Mouse (Mus musculus) small intestine, adult 2 months (tissue): ENCODE data around the gene St6gal1.

Source experiments
- CTCF ChIP-seq: fragments of 200-500 bp; IDR thresholded peaks from 2 replicates; pipeline ENCODE4 v1.5.1; 2012; ENCODE audit warnings: low read depth, mild to moderate bottlenecking, control low read depth, inconsistent platforms, low read length, moderate library complexity, mixed read lengths; ENCODE audit not compliant: insufficient replicate concordance, insufficient read length; ENCODE audit errors: extremely low read depth
- POLR2A ChIP-seq: fragments of 200-500 bp; IDR thresholded peaks from 2 replicates; pipeline ENCODE4 v1.6.1; 2012; ENCODE audit warnings: low read depth, mild to moderate bottlenecking, control low read depth, inconsistent platforms, low read length, moderate library complexity

DNA sequence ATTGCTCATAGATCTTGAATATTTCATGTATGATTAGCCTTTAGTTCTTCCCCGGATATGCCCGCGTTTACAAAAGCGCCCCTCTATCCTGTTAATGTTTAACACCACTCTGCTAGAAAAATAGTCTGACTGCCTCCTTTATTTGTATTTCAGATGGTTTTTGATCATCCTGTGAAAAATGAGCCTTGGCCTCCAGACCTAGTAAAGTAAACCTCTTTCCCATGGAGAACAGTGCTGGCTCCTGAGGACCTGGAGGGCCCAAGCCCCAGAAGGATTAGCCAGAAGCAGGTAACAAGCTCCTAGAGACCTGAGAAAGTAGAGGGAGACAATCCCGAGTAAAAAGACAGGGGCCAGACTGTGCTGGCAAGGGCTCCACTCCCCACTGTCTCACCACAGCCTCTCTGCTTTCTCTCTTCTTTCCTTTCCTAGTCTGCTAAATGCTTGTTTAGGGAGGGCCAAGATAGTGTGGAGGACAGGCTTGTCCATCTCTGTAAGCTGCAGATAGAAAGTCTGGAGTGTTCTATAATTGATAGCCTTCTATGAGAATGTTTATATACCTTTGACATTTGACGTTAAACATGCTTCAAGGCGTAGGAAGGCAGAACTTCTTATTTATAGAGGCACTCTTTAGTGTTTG is 93.0 kb downstream of the St6gal1 start:
- no peak for TF ChIP-seq CTCF
- no peak for TF ChIP-seq POLR2A
